Mouse (Mus musculus) forebrain, embryonic 13.5 days (tissue): Measurements from ENCODE around the gene Hnrnpu. TPM values are rescaled to one million over a fixed set of nuclear protein-coding genes. Genes with fewer than 3 reads are reported as not detected.
"Not testable (repeated sequence)": the region's sequence is repeated elsewhere in the genome, so short reads cannot be mapped to it uniquely, and the experiment has no call there.

Source experiments
- ATAC-seq: fragments of 200-750 bp; cut with Nextera tagmentation; 2 replicates; pipeline ENCODE4 v1.8.0; 2017
- H3K27ac ChIP-seq: fragments of 300-500 bp; sonication (generic); 2 replicates; pipeline ENCODE4 v1.5.1; 2015; ENCODE audit warnings: inconsistent platforms, mild to moderate bottlenecking, moderate library complexity
- H3K27me3 ChIP-seq: fragments of 300-500 bp; sonication (generic); 2 replicates; pipeline ENCODE4 v1.6.1; 2015; ENCODE audit warnings: mild to moderate bottlenecking, inconsistent platforms
- H3K36me3 ChIP-seq: fragments of 300-500 bp; sonication (generic); 2 replicates; pipeline ENCODE4 v1.6.1; 2015; ENCODE audit warnings: mild to moderate bottlenecking, inconsistent platforms; ENCODE audit not compliant: poor library complexity, severe bottlenecking
- H3K4me1 ChIP-seq: fragments of 300-500 bp; sonication (generic); 2 replicates; pipeline ENCODE4 v1.6.1; 2015; ENCODE audit warnings: inconsistent platforms
- H3K4me2 ChIP-seq: fragments of 300-500 bp; sonication (generic); 2 replicates; pipeline ENCODE4 v1.6.1; 2015; ENCODE audit warnings: inconsistent platforms, mild to moderate bottlenecking, moderate library complexity
- H3K4me3 ChIP-seq: fragments of 300-500 bp; sonication (generic); 2 replicates; pipeline ENCODE4 v1.5.1; 2015; ENCODE audit warnings: mild to moderate bottlenecking, inconsistent platforms
- H3K9ac ChIP-seq: fragments of 300-500 bp; sonication (generic); 2 replicates; pipeline ENCODE4 v1.6.1; 2015; ENCODE audit warnings: mild to moderate bottlenecking, inconsistent platforms
- H3K9me3 ChIP-seq: fragments of 300-500 bp; sonication (generic); replicated peaks from 2 replicates; pipeline ENCODE4 v1.6.1; 2016; ENCODE audit warnings: inconsistent platforms
- WGBS: fragments of 180-500 bp; shearing (Covaris S2); methylation state at CpG from one replicate; pipeline ENCODE4 v1.1.7; 2015; 5-methylcytosine and 5-hydroxymethylcytosine counted together
- microRNA-seq: library from miRNA; unstranded; fragments of <30 nt; microRNA quantifications from one replicate; pipeline ENCODE4, GENCODE M21; 2016
- polyA plus RNA-seq: library from polyadenylated mRNA; unstranded; fragments of >200 nt; fragmentation: Nextera tagmentation; extraction: Ambion mirVana; gene quantifications from 2 replicates; pipeline ENCODE4 v1.2.1, GENCODE M21; 2015

Hnrnpu gene
- polyA plus RNA-seq, 1 experiment from 2014 or later, result 374 TPM

GRCm38 (mm10) chr1:178294051-178294450, 43.5 kb downstream of the Hnrnpu start:
- Histone ChIP-seq H3K4me2 (no peak overlapping the region), H3K27me3 (no peaks in the 10 kb centered on the region), H3K36me3 (no peaks in the 10 kb centered on the region), H3K27ac (no peak overlapping the region), H3K9me3 (no peaks in the 10 kb centered on the region), H3K4me1 (no peaks in the 10 kb centered on the region), H3K4me3 (no peak overlapping the region), H3K9ac (no peak overlapping the region)
- no peak for ATAC-seq
- WGBS, result 96% methylated on average over 1 of the region's 1 CpGs

GRCm38 (mm10) chr1:178291716-178292115, 45.9 kb downstream of the Hnrnpu start:
- Histone ChIP-seq H3K4me1 (no peaks in the 10 kb centered on the region), H3K27ac (no peak overlapping the region), H3K27me3 (no peaks in the 10 kb centered on the region), H3K36me3 (no peaks in the 10 kb centered on the region), H3K4me3 (no peak overlapping the region), H3K9ac (no peak overlapping the region), H3K4me2 (no peak overlapping the region), H3K9me3 (no peaks in the 10 kb centered on the region)
- ATAC-seq, result no peak
- 87% methylated on average over 3 of the region's 3 CpGs for WGBS

GRCm38 (mm10) chr1:178287601-178288176, 49.9 kb downstream of the Hnrnpu start:
- H3K27ac ChIP-seq, result no peak overlapping the region
- no peak overlapping the region for H3K9ac ChIP-seq
- no peak for ATAC-seq
- H3K4me3 ChIP-seq, result no peak overlapping the region
- H3K4me1 ChIP-seq, result no peaks in the 10 kb centered on the region
- WGBS, result 51% methylated on average over 8 of the region's 8 CpGs
- no peak overlapping the region for H3K4me2 ChIP-seq
- H3K9me3 ChIP-seq, result peaks cover 8% of the 10 kb centered on the region
- H3K27me3 ChIP-seq, result no peaks in the 10 kb centered on the region
- no peaks in the 10 kb centered on the region for H3K36me3 ChIP-seq

- WGBS, result 60% methylated on average over 2 of the region's 2 CpGs
- Histone ChIP-seq H3K4me2 (no peak overlapping the region), H3K9ac (no peak overlapping the region), H3K27me3 (no peaks in the 10 kb centered on the region), H3K4me3 (no peak overlapping the region), H3K4me1 (no peaks in the 10 kb centered on the region), H3K36me3 (no peaks in the 10 kb centered on the region), H3K9me3 (peaks cover 8% of the 10 kb centered on the region), H3K27ac (no peak overlapping the region)
- ATAC-seq, result no peak
Measured at GRCm38 (mm10) chr1:178283946-178284720, 53.5 kb downstream of the Hnrnpu start.

- 80% methylated on average over 3 of the region's 3 CpGs for WGBS
- H3K9ac ChIP-seq, H3K4me3 ChIP-seq, H3K4me2 ChIP-seq, H3K27ac ChIP-seq, H3K4me1 ChIP-seq, H3K27me3 ChIP-seq, ATAC-seq, H3K9me3 ChIP-seq, H3K36me3 ChIP-seq: not testable (repeated sequence)
Measured at GRCm38 (mm10) chr1:178283314-178283713, 54.3 kb downstream of the Hnrnpu start.

- Histone ChIP-seq H3K36me3 (no peaks in the 10 kb centered on the region), H3K9ac (peak overlapping the region; percentile 83), H3K4me3 (peak overlapping the region; percentile 62), H3K9me3 (no peaks in the 10 kb centered on the region), H3K4me1 (no peaks in the 10 kb centered on the region), H3K27ac (peak overlapping the region; percentile 84), H3K4me2 (peak overlapping the region; percentile 69), H3K27me3 (peaks cover 7% of the 10 kb centered on the region; the same call in 1 of the 2 replicates)
- under 1% methylated on average over 76 of the region's 87 CpGs for WGBS
- peak; percentile 97 for ATAC-seq
Measured at GRCm38 (mm10) chr1:178276054-178276911, 61.3 kb downstream of the Hnrnpu start.

- Histone ChIP-seq H3K9ac (peak overlapping the region; percentile 83), H3K4me1 (no peaks in the 10 kb centered on the region), H3K27me3 (peaks cover 7% of the 10 kb centered on the region; the same call in 1 of the 2 replicates), H3K4me3 (peak overlapping the region; percentile 62), H3K27ac (no peak overlapping the region), H3K4me2 (peak overlapping the region; percentile 69), H3K36me3 (no peaks in the 10 kb centered on the region), H3K9me3 (no peaks in the 10 kb centered on the region)
- WGBS, result 9% methylated on average over 11 of the region's 11 CpGs
- peak; percentile 50 for ATAC-seq
Measured at GRCm38 (mm10) chr1:178275738-178276053, 61.9 kb downstream of the Hnrnpu start.

- WGBS, result 63% methylated on average over 9 of the region's 9 CpGs
- no peaks in the 10 kb centered on the region for H3K9me3 ChIP-seq
- H3K36me3 ChIP-seq, result no peaks in the 10 kb centered on the region
- H3K4me3 ChIP-seq, result peak overlapping the region; percentile 62; the same call in 1 of the 2 replicates
- no peak overlapping the region for H3K27ac ChIP-seq
- no peaks in the 10 kb centered on the region for H3K4me1 ChIP-seq
- H3K4me2 ChIP-seq, result peak overlapping the region; percentile 69
- ATAC-seq, result no peak; the same call in 1 of the 2 replicates
- H3K9ac ChIP-seq, result no peak overlapping the region
- peaks cover 7% of the 10 kb centered on the region; the same call in 1 of the 2 replicates for H3K27me3 ChIP-seq
Measured at GRCm38 (mm10) chr1:178275174-178275730, 62.3 kb downstream of the Hnrnpu start.

Small RNAs within 50 kb of the gene (microRNA-seq; reads per million reads assigned to microRNA genes)
- not detected for gene Gm27458

Other genes with a start within 250 kb of the Hnrnpu start
- 18.7 and 19.6 TPM in 2 replicates for gene Desi2, start 150.4 kb downstream of the Hnrnpu start, polyA plus RNA-seq
- gene Cox20, start 18.7 kb downstream of the Hnrnpu start, polyA plus RNA-seq, result 146 and 191 TPM in 2 replicates
- 7.4 and 8.1 TPM in 2 replicates for gene Efcab2, start 68.3 kb upstream of the Hnrnpu start, polyA plus RNA-seq
- 2.7 and 2.9 TPM in 2 replicates for gene Kif26b, start 191.3 kb upstream of the Hnrnpu start, polyA plus RNA-seq